Mouse (Mus musculus) megakaryocyte, adult 5-6 weeks (primary cell): ENCODE data around the gene Slc13a2. TPM values are rescaled to one million over a fixed set of nuclear protein-coding genes. Genes with fewer than 3 reads are reported as not detected.

Experiments used
- ATAC-seq: 2 replicates; pipeline ENCODE4 v1.8.0; 2016; ENCODE audit warnings: mild to moderate bottlenecking, inconsistent platforms; ENCODE audit not compliant: poor library complexity, severe bottlenecking
- total RNA-seq, 2 experiments: library from RNA; stranded (forward) in 1 of 2; stranded (reverse) in 1 of 2; fragments of 153-499, 151-499 nt in 1 of 2; fragments of 221-1000, 200-1000 nt in 1 of 2; gene quantifications; 2 replicates each; pipeline versions ENCODE4 v1.2.3 to v1.2.4; 2015 to 2017

Slc13a2 gene
- total RNA-seq, 2 experiments from 2014 or later: 0.51 TPM; not detected in 1

DNA sequence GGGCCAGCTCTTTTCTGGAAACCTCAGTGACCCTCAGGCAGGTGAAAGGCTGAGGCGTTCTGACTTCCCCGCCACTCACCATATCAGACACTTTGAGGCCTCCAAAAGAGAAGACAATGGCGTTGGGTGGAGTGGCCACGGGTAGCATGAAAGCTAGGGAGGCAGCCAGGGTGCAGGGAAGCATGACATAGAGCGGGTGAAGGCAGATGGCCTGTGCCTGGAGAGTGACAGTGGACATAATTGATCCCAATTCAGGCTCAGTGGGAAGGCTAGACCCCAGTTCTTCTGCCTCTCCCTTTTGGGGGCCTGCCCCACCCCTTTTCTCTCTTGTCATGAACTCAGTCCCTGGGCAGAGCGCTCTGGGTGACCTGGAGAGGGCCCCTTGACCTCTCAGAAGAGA, 23.8 kb downstream of the Slc13a2 start:
- ATAC-seq: no peak

DNA sequence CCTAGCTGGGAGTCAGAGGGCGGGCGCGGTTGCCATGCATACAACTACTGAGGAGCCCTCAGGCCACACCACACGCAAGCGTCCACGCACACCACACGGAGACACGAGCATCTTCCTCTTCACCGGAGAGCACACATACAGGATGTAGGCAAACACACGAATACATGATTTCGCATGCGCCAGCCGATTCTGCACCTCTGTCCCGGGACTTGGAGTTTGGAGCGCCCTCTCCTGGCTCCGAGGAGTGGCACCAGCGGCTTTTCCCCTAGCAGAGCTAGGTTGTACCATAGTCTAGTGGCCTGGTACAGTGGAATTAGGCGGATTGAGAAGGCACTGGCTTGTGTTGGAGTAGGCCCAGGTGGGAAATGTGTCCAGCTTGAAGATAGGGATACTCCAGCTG, 24.6 kb downstream of the Slc13a2 start:
- peak; percentile 81 for ATAC-seq

DNA sequence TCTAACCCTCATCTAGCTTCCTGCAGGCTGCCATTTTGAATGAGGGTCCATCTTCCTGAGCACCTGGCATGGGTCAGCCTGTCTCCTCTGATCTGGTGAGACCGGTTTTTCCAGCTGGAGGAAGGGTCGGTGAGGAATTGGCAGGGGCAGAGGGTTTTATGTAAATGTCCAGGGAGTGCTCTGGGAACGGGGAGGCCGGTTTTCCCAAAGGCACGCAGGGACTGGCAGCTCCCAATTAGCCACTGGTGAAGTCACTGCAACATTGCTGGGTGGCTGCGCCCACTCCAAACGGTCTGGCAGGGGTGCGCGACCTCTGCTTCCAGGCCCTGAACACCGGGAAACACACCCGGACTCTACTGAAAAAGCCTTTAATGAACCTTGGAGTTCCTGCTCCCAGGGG, 25.1 kb downstream of the Slc13a2 start:
- no peak for ATAC-seq

DNA sequence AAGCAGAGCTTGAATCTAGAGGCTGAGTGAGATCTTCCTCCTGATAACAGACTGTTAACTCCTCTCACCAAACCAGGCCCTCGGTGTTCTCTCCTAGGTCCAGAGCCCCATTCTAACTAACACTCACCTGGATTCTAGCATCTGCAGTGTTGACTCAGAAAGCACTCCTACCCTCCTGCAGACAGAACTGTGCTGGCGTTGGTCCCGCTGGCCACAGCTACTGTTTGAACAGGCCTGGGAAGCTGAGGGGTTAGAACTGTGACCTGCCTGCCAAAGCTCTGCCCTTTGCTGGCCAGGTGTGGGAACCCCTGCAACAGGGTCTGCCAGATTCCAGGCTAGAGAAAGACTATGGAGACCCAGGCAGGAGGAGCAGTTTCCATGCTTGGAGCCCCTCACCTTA, 29.3 kb downstream of the Slc13a2 start:
- ATAC-seq: no peak

DNA sequence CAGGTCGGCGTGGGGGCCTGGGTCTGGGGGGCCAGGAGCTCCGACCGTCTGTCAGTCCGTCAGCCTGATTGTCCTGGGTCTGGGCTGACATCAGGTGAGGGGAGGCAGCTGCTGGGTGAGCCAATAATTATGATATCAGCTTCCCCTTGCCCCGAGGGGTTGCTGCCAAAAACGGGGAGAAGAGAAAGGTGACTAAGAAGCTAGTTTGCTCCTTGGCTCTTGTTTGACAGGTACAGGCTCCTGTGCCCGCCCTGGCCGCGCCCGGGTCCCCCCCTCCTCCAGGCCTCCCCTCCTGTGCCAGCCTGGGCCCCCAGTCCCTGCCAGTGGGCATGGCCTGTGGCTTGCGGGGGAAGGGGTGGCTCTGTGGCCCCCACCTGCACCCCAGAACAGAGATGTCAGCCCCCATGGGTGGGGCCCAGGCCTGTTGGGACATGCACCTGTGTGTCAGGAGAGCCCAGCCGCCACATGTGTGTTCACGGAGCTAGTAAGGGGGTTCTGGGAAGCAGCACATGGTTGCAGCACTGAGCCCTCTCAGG, 35.4 kb downstream of the Slc13a2 start, which contains the start of gene Foxn1:
Gene Foxn1, minus strand, starts transcription at position 51 of the 536 bp plus-strand sequence.
- no peak for ATAC-seq

DNA sequence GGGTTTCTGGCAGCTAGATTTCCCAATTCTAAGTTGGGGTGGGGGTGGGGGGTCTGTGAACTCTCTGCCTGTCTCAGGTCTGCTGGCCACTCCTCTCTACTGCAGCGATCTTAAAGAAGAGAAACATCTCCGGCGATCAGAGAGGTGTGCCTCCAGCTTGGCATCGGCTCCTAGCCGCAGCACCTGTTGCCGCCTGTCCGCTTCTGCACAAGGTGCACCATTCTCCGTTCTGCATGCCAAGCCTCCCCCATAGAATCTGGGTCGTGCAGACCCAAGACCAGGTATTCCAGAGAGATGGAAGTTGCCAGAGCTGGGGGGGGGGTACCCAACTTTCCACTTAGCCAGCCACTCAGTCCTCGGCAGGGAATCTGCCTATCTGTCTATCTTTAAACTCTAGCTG, 36.2 kb downstream of the Slc13a2 start:
- ATAC-seq: no peak

DNA sequence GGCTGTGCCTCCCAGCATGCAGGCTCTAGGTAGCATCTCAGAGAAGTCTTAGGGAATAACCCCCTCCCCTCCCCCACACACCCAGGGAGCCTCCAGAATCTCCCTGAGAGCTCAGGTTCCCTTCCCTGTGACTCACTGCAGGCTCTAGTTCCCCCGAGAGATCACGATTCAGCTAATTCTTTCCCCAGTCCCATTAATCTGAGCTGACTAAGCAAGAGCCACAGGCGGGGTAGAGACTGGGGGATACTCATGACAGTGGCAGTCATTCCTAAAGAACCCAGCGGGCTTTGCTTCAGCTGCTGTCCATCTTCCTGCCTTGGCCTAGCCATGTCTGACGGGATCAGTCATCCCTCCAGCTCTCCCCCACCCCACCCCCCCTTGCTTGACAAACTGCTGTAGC, 39.3 kb downstream of the Slc13a2 start:
- ATAC-seq: no peak

DNA sequence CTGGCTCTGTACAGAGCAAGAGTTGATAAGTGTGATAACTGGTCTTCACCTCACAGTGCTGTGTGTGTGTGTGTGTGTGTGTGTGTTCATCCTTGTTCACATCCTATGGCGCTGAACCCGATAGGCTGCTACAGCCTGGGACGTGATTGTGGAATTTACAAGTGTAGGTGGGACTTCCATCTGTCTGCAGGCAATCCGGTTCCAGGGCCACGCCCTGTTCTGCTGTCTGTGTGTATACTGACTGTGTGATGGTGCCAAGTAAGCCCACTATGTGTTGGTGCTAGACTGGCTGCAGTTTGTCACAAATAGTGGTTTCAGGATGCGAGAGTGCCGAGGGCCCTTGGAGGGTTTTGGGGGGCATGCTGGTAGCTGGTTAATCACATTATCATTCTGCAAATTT, 39.7 kb downstream of the Slc13a2 start:
- ATAC-seq: no peak

DNA sequence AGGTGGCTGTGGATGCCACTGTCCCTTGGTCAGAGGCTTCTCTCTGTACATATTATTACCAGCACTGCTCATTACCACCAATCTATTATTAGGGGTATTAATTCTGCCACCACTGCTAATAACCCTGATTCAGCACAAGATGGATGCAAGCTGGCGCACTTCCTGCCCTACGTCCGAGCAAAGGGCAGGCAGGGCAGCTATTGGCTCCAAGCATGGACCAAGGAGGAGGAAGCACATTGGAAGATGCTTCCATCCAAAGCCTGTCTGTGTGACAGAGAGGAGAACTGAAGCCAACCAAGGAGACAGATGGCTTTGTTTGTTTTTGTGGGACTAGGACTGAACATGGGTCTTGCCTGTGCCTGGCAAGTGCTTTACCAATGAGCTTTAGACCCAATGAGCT, 41.0 kb downstream of the Slc13a2 start:
- ATAC-seq: no peak

DNA sequence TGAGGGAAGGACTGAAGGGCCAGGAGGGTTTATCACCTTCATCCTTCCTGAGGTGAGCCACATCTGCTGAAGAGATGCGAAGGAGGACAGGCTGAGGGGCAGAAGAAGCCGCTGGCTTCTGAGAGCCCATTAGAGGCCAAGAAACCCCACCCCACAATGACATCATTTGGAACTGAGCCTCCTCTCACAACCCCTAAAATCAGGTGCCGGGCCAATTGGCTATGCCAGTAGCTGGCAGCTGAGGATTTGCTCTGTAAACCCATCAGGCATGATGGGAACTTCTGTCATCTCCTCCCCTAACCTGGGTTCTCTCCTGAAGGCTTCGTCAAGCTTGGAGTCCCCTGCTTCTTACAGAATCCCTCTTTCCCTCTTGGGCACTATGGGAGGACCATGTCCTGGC, 41.7 kb downstream of the Slc13a2 start:
- ATAC-seq: no peak

DNA sequence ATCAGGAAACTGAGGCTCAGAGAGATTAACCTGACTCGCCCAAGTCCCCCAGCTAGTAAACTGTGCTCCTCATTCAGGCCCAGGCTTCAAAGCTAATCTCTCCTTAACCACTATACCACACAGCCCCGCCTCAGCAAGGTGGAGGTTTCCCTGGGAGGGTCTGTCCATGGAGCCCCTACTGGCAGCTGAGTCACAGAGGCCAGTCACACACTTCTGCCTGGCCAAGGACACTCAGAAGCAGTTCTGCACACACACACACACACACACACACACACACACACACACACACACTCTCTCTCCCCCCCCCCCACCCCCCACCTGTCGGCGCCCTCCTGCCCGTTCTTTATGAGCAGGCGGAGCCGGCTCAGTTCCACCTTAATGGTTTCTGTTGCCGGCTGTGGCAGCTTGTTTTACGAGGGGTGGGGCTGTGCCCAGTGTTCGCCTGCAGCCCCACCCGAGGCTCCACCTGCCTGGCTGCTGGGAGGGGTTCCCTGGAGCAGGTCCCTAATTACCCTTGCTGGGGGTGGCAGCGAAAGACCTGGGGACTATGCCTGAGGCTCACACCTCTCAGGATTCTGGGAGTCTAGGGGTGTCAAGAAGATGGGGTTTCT, 44.4 kb downstream of the Slc13a2 start:
- ATAC-seq: no peak

DNA sequence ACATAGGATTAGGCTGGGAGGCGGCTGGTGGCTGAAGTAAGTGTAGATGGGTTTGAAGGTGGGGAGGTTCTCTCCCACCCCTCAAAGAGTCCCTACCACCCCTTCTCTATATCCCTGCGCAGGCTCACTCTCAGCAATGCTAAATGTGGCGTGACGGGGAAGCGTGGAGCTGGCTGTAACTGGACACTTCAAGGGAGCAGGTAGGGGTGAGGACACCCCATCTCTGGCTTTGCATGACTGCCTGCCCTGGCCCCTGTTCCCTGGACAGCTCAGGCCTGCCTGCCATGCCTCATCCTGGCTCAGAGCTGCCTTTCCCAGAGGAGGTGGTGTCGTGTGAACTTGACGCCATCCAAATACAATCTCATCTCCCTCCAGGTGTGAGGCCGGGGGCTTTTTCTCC, 47.9 kb downstream of the Slc13a2 start:
- ATAC-seq: no peak

DNA sequence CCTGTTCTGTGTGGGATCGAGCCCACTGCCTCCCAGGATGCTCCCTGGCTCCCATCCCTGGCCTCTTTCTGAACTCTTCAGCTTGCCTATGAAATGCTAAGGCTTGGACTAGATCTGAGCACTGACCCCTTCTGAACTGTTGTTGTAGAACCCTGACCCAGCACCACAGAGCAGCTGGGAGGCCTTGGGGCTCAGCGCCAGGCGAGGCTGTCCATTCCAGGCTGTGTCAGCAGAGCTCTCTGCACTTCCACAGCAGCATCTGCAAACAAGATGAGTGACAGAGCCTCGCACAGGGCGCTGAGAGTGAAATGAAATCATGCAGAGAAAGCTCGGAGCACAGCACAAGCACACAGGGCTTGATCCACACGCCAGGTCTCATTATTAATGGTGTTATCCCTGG, 49.4 kb downstream of the Slc13a2 start:
- no peak for ATAC-seq

DNA sequence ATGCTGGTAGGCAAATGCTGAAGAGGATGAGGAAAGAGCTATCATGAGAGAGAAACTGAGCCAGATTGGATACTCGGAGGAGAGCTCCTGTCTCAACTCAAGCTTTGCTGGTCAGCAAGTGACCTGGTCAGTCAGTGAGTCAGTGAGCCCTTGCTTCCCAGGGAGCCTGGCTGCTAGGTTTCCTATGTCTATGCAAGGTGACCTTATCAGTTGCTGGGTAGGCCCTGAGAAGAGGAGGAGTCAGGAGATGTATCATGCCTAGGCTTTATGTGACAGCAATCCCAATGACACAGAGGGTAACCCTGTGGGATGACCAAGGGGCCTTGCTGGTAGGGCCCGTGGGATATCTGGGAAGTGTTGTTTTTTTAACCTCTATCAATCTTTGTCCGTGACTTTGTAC, 49.9 kb downstream of the Slc13a2 start:
- ATAC-seq: no peak

DNA sequence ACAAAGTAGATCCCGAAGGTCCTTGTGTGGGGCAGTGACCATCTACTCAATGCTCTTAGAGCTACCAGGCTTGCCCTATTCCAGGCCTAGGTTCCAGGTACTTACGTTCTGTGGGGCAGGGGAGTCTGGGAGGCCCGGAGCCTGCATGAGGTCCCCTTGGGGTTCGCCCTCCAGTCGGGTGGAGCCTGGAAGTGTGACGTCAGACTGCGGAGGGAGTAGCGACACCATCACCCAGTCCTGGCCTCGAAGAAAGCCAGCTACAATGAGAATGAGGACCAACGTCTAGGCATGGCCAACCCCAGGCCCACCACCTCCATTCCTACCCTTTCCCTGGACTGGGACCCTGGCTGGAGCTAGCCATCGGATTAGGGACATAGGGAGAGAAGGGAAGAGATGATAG, 50.3 kb downstream of the Slc13a2 start:
- ATAC-seq: no peak

DNA sequence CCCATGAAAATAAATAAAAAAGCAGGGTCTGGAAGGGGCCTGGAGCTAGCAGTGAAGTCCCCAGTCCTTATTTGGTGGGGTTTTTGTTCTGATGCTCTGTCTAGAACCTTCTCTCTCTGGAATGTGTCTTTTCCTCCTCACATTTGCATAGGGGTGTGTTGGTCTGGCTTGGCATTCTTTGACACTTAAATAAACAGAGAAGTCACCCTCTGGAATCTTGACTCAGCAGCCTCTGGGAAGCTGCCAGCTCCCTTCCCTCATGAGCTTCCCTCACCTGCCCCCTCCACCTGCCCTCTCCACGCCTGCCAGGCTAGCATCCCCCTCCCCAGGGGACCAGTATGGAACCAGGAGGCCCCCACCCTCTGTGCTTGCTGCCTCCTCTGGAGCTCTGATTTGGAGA, 51.6 kb downstream of the Slc13a2 start:
- ATAC-seq: no peak

DNA sequence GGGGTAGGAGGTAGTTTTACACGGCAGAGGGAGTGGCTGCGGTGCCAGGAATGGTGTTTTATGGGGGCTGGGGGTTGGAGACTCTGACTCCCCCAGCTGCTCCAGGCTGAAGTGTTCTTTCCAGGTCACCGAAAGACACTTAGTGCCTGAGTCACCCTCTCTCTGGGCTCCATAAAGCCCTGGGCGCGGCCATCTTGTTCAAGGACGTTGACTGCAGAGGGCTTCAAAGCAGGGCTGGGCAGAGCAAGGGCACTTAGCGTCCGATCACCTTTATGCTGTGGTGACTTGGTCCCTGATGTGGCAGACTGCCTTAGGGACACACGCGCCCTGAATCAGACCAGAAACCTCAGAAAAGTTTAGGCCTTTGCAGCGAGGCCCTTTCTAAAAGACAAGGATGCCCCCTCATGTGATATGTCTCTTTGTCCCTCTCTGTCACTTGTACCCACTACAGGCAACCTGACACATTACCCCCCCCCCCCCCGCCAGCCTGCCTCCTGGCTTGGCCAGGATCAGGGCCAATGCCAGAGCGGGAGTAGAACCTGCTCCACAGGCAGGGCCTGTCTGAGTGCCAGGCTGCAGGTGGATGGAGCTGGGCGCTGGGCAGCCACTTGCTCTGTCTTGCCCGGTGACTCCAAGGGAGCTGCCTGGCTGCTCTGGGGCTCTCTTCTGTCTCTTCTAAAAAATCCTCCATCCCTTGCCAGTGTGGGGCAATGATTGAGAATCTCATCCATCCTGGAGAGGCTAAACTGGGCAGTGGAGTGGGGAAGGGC, 54.4 kb downstream of the Slc13a2 start:
- no peak for ATAC-seq

DNA sequence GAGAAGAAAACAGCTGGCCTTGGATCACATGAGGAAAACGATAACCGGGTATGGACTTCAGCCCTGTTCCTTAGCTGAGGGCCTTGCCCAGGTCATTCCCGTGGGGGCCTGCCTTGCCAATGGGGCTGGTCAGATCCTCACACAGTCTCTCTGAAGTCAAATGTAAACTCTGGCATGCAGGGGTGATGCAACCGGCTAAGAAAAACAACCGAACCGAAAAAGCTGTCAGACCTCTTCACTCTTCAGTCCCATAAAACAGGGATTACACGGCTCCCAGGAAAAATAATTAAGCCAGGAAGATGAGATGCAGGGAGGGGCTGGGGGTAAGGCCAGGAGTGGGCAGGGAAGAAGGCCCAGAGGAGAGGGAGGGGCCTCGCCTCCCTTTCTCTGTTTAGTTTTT, 57.9 kb downstream of the Slc13a2 start:
- ATAC-seq: no peak

DNA sequence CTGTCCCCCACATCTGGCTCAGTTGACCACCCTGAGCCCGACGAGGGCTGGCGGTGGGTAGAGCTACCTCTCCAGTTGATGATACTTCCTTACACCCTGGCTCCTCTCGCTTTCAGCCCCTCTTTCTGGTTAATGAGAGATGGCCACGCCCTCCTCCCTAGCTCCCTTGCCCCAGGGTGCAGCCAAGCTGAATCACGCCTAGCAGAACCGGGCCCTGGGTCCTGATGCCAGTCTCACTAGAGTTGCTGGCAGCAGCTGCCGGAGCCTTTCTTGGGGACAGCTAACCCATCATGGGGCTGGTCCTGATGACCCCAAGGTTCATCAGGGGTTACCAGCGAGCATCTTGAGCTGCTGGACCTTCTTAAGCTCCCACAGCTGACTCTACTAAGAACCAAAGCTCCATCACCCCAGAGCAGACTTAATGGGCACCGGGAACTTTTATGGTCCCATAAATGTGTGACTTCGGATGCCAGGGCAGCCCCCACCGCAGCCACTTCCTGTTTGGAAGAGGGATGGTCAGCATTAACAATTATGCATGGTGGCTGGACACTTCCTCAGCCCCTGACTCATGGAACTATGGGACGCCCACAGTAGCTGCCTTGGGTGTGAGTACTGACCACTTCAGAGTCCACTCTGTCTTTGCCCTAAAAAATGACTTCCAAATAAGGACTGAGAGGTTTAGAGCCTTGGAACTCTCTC, 58.6 kb downstream of the Slc13a2 start:
- ATAC-seq: no peak

DNA sequence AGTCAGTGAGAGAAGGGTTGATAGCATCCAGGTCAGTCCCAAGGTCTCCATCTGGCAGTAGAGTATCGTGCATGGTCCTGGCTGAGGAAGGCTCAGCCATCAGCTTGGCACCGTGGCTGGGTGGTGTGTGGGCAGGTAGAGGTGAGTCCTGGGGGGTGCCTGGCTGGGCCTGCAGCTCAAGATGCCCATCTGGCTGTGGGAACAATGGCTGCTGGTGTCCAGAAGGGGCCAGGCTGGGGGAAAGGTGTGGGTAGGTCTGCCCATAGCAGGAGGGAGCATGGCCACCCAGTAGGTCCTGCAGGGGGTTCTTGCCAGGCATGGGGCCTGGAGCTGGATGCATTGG, 61.3 kb downstream of the Slc13a2 start:
- ATAC-seq: peak; percentile 15; the same call in 1 of the 2 replicates

DNA sequence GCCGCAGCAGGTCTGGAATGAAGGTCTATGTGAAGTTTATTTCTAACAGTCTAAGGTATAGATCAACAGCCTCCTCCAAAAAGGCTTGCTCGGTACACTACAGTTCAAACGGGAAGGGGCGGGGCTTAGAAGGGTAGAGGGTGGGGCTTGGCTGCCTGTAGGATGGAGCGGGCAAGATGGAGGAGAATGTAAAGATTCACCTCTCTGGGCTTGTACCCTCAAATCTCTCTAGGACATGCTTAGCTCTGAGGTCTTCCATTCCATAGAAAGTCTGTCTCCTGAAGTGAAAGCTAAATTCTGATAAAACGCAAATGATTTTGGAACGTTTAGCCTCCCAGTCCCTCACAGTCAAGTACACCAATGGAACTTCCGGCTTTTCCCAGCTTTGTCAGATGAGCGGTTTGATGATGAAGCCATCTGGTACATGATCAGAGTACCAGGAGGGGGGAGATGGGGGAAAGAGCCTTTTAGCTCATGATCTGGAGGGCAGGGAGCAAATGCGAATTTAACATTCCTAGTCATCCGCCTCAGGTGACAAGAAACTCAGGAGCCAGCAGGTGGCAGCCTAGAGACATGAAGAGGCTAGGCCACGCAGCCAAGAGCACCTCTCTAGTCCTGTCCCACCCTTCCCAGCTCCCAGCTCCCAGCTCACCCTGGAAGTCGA, 61.8 kb downstream of the Slc13a2 start:
- ATAC-seq: peak; percentile 91
